Mouse (Mus musculus): ENCODE measurements around the gene Kdelr3.

Kdelr3 gene

DNA sequence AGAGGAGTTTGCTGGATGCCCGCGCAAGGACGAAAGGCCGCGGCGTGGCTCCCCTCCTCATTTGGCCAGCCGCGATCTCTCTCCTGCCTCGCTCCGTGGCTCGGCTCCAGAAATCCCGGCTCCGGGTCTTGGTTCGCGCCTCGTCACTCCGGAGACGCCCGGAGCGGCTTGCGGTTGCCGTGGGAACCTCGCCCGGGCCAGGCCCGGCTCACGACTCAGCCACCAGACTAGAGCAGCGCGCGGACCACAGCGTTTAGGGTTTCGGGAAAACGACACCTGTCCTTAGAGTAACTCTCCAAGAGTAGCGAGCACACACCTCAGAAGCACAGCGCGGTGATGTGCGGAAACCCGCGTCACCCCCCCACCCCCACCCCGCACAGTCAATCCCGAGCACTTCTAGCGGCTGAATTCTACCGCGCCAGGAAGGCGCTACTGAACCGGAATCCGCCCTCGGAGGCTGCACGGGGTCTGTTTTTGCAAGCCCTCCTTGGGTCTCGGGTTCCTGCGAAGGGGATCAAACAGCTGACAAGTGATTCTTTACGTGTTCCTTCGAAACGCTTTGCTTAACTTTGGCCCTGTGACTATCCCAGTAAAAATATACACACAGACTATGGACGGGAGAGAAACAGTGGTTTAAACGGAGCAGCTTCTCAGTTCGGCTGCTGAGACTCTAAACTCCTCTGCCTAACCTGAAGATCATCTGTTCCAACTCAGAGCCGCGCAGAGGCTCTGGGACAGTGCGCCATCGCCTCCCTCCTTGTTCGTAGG lies 4.5 kb upstream of the Kdelr3 start:
- DNase-seq (ENCODE audit: low spot score) = peak; percentile 94

DNA sequence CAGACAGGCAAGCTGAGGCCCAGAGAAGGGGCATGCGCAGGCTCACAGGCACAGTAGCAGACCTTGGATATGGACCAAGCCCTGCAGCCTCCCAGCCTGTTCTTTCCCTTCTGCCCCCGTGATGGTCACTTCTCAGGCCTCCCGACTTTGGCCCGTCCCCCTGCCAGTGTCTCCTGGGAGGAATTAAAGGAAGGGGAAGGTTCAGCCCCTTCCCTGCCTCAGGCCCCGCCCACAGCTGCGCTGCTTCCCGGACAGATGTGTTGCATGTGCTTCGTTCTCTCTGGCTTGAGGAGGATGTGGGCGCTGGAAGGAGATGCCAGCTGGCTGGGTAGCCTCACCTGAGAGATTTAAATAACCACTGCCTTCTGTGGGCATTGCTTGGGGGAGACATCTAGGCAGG lies 2.3 kb upstream of the Kdelr3 start:
- peak; percentile 81 for DNase-seq (ENCODE audit: low spot score)

DNA sequence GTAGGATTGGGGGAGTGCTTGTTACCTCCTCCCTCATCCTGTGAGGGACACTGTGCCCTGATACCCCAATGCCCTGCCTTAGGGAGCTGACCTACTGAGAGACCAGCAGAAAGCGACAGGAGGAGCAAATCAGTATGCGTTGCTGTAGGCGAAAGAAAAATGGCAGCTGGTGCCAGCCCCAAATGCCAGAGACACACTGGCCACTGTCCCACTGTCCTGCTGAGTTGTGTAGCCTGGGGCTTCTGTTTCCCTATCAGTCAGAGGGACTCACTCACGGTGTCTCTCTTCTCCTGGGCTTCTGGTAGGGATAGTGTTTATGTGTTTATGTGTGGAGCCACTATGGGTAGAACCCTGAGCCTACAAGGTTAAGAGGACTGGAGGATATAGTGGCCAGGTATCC lies 1.5 kb downstream of the Kdelr3 start:
- no peak for DNase-seq (ENCODE audit: low spot score)

DNA sequence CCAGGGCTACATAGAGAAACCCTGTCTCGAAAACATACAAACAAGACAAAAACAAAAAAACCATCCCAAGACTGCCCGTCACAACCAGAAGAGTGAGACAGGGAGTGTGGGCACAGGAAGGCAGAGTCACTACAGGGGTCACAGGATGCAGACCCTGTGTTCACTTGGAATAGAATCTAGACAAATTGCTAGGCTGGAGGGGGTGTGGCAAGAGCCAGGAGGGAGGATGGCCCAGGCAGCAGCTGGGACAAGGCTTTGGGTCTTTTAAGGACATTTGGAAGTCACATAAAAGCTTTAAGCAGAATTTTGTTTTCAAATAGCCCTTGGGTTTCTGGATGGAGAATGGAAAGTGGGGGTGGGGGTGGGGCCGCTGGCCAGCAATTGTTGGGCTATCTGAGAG lies 2.4 kb downstream of the Kdelr3 start:
- DNase-seq (ENCODE audit: low spot score) = no peak

DNA sequence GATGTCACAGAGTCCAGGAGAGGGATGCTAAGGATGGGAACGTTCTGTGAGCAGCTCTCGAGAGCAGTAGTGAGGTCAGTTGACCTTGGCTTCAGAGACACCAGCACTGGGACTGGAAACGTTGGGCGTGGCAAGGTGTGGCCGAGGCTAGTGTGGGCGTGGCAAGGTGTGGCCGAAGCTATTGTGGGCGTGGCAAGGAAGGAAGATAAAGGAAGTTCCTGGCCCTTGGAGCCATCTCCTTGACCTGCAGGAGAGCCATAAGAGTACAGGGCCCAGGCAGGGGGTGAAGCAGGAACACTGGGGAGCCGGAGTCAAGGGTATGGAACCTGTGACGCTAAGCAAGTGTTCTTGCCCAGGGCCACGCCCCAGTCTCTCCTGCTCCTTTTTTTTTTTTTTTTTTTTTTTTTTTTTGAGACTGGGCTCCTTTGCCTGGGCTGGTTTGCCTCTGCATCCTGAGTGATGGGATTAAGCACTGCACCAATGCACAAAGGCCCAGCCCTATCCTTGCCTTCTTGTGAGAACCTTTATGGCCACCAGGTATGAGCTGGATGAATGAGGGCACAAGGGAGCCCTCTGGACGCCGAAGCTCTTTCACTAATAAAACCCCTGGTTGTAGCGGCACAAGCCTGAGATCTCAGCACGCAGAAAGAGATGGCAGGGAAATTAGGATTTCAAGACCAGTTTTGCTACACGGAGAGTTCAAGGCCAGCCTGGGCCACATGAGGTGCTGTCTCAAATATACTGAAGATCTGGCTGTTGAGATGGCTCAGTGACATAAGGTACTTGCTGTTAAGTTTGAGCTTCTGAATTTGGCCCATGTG lies 3.4 kb downstream of the Kdelr3 start:
- DNase-seq (ENCODE audit: low spot score) = no peak

DNA sequence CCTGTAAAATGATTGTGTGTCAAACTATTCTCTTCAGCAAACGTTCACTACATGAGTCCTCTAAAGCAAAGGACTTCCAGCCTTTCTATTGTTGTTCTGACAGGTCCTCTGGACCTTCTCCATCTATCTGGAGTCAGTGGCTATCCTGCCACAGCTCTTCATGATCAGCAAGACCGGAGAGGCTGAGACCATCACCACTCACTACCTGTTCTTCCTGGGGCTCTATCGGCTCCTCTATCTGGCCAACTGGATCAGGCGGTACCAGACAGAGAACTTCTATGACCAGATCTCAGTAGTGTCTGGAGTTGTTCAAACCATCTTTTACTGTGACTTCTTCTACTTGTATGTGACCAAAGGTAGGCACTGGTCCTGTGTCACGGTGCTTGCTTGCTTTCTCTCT lies 9.4 kb downstream of the Kdelr3 start:
- DNase-seq (ENCODE audit: low spot score) = peak; percentile 36

DNA sequence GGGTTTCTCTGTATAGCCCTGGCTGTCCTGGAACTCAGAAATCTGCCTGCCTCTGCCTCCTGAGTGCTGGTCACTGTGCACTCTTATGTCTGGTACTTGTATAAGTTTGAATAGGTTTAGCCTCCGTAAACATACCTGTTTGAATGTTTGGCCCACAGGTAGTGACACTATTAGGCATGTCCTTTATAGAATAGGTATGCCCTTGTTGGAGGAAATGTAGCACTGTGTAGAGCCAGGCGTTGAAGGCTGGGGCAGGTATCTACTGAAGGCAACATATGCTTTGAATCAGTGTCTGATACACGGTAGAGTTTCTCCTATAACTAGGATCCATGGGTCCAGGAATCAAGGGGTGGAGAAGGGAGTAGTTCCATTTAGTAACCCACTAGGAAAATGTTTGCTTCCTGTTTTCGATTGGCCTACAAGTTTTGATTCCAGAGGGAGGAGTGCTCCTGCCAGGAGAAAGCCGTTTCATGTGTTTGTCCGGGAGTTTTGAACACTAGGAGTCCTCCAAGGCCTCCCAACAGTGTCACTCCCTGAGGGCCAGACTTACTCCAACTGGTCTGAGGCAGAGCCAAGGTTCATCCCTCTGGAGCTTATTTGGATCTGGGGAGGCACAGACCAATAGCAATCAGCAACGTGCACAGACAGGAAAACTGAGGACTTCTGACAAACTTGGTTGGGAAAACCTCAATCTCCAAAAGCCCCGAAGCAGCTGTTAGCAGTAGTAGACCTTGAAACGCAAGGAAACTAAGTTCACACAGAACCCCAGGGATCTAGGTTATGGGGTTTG lies 10.0 kb downstream of the Kdelr3 start:
- peak; percentile 36 for DNase-seq (ENCODE audit: low spot score)

DNA sequence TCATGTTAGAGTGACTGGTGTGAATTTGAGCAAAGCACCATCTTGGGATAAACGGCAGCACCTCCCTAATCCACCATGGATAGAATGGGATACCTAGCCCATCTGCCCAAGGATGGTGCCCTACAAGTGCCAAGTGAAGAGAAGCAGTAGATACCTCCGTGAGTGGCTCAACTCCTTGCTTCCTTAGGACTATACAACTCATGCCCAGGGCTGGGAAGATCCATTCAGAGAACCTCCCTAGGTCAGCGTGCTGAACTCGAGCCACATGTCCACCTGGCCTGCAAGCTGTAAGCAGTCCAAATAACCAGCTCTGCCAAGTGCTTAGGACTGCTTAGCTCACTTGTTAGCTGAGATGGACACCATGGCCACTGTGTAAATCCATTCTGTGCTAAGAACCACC lies 11.0 kb downstream of the Kdelr3 start:
- no peak for DNase-seq (ENCODE audit: low spot score)

DNA sequence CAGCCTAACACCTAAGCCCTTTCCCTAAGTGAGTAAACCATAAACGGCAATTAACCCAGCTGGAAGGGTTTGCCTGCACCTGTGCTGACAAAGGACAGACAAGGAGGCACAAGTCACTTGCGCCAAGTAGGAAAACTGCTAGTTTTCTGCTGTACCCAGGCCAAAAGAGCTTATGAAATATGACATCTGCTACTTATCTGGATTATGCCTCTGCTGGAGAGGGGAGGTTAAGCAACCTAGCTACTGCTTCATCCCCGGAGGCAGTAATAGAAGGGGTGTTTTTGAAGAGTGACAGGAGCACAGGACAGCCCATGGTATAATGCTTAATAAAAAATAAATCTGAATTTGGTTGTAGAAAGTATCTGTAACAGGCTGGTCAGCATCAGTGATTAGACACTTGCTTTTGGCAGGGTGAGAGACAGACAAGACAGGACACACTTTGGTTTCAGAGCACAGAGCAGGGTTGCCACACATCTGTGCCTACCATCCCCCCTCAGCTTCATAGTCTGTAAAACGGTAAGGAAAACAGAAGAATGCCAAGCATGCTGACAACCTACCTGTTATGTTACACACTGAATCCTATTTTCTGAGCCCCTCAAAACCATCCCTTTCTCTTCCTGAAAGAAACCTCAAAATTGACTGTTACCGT lies 11.9 kb downstream of the Kdelr3 start:
- DNase-seq (ENCODE audit: low spot score) = no peak

DNA sequence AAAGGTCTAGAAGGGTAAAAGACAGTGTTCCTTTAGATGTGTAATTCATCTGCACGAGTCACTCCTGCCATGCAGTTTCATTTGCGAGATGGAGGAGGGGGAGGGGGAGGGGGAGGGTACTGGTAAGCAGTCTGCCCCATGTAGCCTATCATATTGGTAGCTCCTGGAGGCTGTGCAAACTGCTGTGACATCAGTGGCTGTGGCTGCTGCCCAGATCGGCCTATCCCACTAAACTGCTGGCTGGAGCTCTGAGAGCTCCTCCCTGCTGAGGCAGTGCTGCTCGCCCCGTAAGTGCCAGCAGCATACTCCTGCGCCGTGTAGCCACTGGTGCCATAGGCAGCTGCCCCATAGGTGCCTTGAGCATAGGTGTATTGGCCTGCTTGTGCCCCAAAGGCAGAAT lies 13.7 kb downstream of the Kdelr3 start:
- DNase-seq (ENCODE audit: low spot score) = no peak

DNA sequence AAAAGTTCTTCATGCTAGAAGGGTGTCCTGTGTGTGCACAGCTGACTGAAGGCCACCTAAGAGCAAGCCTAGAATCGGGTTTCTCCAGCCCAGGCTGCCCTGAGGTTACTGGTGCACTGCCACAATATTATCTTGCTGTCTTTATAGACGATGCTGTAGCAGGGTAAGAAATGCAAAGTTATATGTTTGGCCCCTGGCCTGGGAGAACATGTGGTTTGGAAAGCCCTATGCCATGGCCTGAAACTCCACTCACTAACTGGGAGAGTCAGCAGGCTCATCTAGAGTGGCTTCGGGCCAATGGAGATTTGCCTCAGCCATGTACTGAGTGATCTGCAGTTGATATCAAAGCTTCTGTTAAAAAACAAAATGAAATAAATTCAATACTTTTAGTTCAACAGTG lies 17.6 kb downstream of the Kdelr3 start:
- no peak for DNase-seq (ENCODE audit: low spot score)

DNA sequence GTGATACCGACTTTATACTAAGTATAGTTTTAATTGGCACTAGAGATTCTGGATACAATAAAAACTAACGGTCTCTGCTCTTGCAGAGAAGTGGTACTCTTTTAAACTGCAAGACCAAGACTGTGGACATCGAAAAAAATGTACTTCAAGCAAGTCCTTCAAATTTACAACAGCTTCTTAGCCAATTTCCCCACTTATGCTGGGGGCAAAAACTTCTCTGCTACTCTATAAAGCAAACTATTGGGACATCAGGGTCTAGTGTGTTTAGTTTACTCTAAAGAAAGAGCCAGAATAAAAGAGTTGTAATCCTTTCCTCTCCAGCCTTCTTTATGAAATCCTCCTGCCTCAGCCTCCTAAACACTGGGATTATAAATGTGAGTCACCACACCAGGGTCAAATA lies 27.8 kb downstream of the Kdelr3 start:
- DNase-seq (ENCODE audit: low spot score) = no peak

DNA sequence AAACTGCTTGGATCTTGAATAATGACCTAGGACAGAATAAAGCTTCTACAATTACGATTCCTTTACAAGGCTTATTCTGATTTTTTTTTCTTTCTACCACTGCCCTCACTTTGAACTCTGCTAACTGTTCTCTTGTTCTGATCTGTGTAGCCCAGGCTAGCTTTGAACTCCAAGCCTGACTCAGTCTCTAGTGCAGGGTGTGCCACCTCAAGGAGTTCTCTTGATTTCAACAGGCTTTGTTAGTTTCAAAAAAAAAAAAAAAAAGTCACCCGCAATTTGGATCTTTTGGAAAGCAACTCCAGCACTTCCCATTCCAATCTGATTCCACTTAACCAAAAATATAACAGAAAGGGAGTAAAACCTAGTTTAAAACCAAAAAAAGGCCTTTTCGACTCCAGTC lies 29.3 kb downstream of the Kdelr3 start:
- DNase-seq (ENCODE audit: low spot score) = no peak

DNA sequence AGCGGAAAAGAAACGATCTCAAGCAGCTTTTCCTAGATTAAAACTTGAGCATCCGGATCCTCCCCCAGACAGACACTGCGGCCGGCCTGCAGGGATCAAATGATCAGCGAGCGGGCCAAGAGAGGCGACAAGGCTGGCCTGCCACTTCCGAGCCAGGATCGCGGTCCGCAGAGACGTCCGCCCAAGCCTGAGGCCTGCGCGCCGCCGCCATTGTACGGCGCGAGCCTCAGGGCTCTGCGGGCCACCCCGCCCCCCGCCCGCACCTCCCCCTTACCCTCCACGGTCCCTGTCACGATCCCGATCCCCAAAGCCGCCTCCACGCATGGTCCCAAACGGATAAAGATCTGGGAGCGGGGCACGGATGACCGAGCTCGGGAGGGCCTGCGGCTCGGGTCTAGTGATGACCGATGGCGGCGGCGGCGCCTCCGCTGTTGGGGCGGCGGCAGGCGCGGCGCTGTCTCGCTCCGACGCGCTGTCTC lies 29.7 kb downstream of the Kdelr3 start:
- DNase-seq (ENCODE audit: low spot score) = peak; percentile 83

DNA sequence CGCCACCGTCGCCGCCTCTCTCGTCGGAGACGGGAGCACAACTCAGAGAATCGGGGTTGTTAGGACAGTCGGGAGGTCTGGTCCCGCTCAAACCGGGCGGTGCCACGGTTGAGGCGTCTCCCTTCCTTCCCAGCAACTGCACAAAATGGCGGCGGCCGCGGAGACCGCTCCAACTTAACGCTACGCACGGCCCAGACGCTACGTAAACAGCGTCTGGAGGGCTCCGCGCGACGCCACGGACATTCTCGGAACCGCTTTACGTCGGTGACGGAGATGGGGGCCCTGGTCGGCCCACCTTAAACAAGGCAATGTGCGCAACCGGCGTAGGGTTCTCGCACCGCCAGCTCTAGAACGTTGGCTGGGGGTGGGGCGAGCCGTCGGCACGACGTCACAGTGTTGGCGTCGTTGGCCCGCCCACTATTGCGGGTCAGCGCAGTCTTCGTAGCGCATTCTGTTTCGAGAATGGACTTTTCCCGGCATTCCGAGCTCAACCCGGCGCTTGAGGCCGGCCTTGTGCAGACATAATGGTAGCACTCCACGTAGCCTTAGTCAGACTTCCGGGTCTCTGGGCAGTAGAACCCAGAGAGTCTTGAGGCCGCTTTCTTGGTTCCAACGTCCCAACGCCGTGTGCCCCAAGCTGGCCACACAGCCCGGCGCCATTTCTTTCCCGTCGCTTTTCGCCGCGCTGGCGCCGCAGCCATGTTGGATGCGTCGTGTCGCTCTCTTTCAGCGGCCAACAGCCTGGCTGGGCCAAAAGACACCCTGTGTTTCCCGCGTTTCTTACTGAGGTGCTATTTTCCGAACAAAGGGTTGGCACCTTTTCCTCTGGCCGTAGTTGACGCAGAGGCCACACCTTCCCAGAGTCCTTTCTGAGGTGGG lies 30.4 kb downstream of the Kdelr3 start, which contains the start of gene Ddx17:
Ddx17 (minus strand) TSS at position 332 of the 879 bp plus-strand sequence.
- peak; percentile 99 for DNase-seq (ENCODE audit: low spot score)

DNA sequence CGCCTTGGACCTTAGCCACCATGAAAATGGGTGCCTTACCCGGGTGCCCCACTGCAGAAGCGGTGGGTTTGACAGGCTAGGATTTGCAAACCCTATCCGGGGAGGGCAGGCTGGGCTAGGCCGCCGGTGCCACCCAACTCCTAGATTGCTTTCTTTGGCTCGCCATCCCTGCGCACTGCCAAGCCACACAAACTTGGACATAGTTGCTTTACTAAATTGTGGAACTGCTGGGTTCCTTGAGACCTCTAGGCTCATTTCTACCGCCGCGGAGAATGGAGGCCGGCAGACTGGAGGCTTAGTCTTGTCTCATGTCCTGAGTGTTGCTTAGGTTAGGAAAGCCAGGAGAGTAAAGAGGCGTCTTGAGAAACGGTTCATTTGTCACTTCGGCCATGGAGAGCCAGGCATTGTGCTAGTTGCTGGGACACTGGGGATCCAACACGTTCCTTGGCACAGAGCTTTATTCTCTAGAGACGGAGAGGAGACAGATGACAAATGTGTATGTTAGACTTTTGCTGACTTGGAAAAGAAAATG lies 31.1 kb downstream of the Kdelr3 start:
- no peak for DNase-seq (ENCODE audit: low spot score)

DNA sequence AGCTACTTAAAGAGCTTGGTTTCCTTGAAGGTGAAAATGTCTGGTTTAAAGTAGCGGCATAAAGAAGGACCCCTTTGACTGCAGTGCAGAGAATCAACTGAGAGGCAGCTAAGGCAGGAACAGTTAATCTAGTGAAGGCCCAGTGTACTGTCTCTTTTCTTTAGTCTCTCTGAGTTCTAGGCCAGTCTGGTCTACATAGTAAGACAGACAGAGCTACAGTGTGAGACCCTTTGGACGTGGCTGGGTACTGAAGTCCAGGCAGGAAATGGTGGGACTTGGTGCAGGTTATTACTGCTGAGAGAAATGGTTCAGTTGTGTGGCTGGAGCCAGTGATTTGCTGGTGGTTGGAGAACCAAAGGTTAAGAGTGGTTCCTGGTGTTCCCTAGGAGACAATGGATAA lies 32.0 kb downstream of the Kdelr3 start:
- DNase-seq (ENCODE audit: low spot score) = no peak

DNA sequence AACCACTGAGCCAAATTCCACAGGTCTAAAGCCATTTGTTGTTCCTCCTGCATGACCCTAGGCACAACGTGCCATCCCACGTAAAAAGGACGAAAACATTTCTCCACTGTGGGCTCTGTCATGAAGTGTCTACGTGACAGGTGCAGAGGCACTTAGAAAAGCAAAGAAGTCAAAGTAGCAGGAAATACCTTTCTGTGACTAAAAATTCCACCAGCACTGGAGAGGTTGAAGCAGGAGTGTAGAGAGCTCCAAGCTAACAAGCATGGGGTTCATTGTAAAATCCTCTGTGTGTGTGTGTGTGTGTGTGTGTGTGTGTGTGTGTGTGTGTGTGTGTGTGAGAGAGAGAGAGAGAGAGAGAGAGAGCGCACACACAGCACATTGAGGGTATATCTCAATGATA lies 36.4 kb downstream of the Kdelr3 start:
- DNase-seq (ENCODE audit: low spot score) = no peak

DNA sequence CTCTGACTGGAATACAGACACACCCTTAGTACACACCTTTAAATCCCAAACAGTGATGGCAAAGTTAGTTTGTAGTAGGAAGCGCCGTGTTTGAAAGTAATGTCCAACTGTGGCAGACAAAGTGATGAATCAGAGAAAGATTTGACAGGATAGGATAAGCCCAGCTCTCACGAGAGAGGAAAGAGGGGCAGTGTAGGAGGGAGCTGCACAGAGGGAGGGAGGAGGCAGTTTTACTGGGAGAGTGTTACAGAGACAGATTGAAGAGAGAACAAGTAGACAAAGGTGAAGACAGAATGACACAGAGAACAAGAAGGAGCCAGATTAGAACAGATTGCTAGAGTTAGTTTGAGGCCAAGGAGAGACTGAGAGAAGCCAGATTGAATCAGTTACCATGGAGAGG lies 43.4 kb downstream of the Kdelr3 start:
- no peak for DNase-seq (ENCODE audit: low spot score)

DNA sequence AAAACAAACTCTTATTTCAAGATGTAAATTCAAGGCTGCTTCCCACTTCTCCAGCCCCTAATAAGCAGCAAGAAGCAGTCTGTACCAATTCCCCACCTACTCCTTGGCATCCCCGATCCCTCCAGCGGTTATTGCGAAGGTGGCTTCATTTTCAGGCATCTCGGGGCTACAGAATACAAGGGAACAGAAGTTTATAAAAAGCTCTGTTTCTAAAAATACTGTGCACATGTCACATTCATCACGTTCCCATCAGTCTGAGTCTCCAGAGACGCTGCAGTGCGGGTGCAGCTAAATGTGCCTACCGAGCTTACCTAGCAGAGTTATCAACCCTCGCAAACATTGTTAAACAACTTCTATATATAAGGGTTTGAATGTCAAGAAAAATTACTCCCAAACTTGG lies 46.2 kb downstream of the Kdelr3 start:
- peak; percentile 17 for DNase-seq (ENCODE audit: low spot score)
